Mouse (Mus musculus) neural tube, embryonic 14.5 days (tissue): ENCODE results near the gene Fabp1. TPM values are rescaled to one million over a fixed set of nuclear protein-coding genes. Genes with fewer than 3 reads are reported as not detected.

Source experiments
- ATAC-seq: fragments of 200-750 bp; cut with Nextera tagmentation; 2 replicates; pipeline ENCODE4 v1.8.0; 2017; ENCODE audit warnings: low read depth, mild to moderate bottlenecking, moderate TSS enrichment, moderate library complexity
- H3K27ac ChIP-seq: fragments of 300-500 bp; sonication (generic); 2 replicates; pipeline ENCODE4 v1.5.1; 2014; ENCODE audit warnings: low read depth, mild to moderate bottlenecking, control low read depth, low read length, moderate library complexity, mixed read lengths
- H3K27me3 ChIP-seq: fragments of 300-500 bp; sonication (generic); 2 replicates; pipeline ENCODE4 v1.6.1; 2014; ENCODE audit warnings: low read length; ENCODE audit not compliant: control insufficient read depth, insufficient read depth
- H3K36me3 ChIP-seq: fragments of 300-500 bp; sonication (generic); 2 replicates; pipeline ENCODE4 v1.6.1; 2014; ENCODE audit warnings: low read length, mixed read lengths; ENCODE audit not compliant: control insufficient read depth, insufficient read depth
- H3K4me1 ChIP-seq: fragments of 300-500 bp; sonication (generic); 2 replicates; pipeline ENCODE4 v1.6.1; 2014; ENCODE audit warnings: low read length; ENCODE audit not compliant: control insufficient read depth, insufficient read depth
- H3K4me2 ChIP-seq: fragments of 300-500 bp; sonication (generic); 2 replicates; pipeline ENCODE4 v1.6.1; 2014; ENCODE audit warnings: mild to moderate bottlenecking, low read depth, low read length, control low read depth
- H3K4me3 ChIP-seq: fragments of 300-500 bp; sonication (generic); 2 replicates; pipeline ENCODE4 v1.5.1; 2014; ENCODE audit warnings: low read depth, low read length, control low read depth, mixed read lengths
- H3K9ac ChIP-seq: fragments of 300-500 bp; sonication (generic); replicated peaks from 2 replicates; pipeline ENCODE4 v1.6.1; 2014; ENCODE audit warnings: low read depth, mild to moderate bottlenecking, control low read depth, low read length, mixed read lengths
- H3K9me3 ChIP-seq: fragments of 300-500 bp; sonication (generic); 2 replicates; pipeline ENCODE4 v1.6.1; 2016; ENCODE audit warnings: low read length; ENCODE audit not compliant: control insufficient read depth
- WGBS: fragments of 180-500 bp; shearing (Covaris S2); extraction: QIAGEN DNeasy Blood & Tissue Kit; methylation state at CpG from one replicate; pipeline ENCODE4 v1.1.7; 2014; 5-methylcytosine and 5-hydroxymethylcytosine counted together
- polyA plus RNA-seq: library from polyadenylated mRNA; unstranded; fragments of >200 nt; fragmentation: Nextera tagmentation; extraction: Ambion mirVana; gene quantifications from 2 replicates; pipeline ENCODE4 v1.2.1, GENCODE M21; 2014

Gene Fabp1
- polyA plus RNA-seq, 1 experiment from 2014 or later = not detected

GRCm38 (mm10) chr6:71227157-71227770 is 27.6 kb downstream of the Fabp1 start:
- no peaks in the 10 kb centered on the region for H3K9me3 ChIP-seq
- H3K4me3 ChIP-seq = no peak overlapping the region
- H3K27me3 ChIP-seq = no peaks in the 10 kb centered on the region
- H3K9ac ChIP-seq = no peak overlapping the region
- ATAC-seq = no peak; the same call in 1 of the 2 replicates
- WGBS = 8% methylated on average over 7 of the region's 7 CpGs
- no peaks in the 10 kb centered on the region for H3K4me1 ChIP-seq
- no peaks in the 10 kb centered on the region for H3K36me3 ChIP-seq
- no peak overlapping the region for H3K27ac ChIP-seq
- no peak overlapping the region for H3K4me2 ChIP-seq

GRCm38 (mm10) chr6:71235121-71235520 is 35.5 kb downstream of the Fabp1 start:
- H3K27ac ChIP-seq = no peak overlapping the region
- no peak overlapping the region for H3K9ac ChIP-seq
- H3K4me3 ChIP-seq = no peak overlapping the region
- H3K4me2 ChIP-seq = no peak overlapping the region
- H3K27me3 ChIP-seq = no peaks in the 10 kb centered on the region
- H3K9me3 ChIP-seq = no peaks in the 10 kb centered on the region
- ATAC-seq = no peak
- H3K4me1 ChIP-seq = no peaks in the 10 kb centered on the region
- H3K36me3 ChIP-seq = no peaks in the 10 kb centered on the region
- 81% methylated on average over 13 of the region's 13 CpGs for WGBS

- H3K36me3 ChIP-seq = no peaks in the 10 kb centered on the region
- H3K9me3 ChIP-seq = no peaks in the 10 kb centered on the region
- ATAC-seq = no peak
- H3K4me1 ChIP-seq = no peaks in the 10 kb centered on the region
- H3K27ac ChIP-seq = no peak overlapping the region
- H3K4me2 ChIP-seq = no peak overlapping the region
- no peak overlapping the region for H3K9ac ChIP-seq
- no peak overlapping the region for H3K4me3 ChIP-seq
- no peaks in the 10 kb centered on the region for H3K27me3 ChIP-seq
- 62% methylated on average over 3 of the region's 3 CpGs for WGBS
Measured at GRCm38 (mm10) chr6:71235944-71236343, 36.3 kb downstream of the Fabp1 start.

GRCm38 (mm10) chr6:71236506-71236905 is 36.9 kb downstream of the Fabp1 start:
- H3K27me3 ChIP-seq = no peaks in the 10 kb centered on the region
- no peaks in the 10 kb centered on the region for H3K9me3 ChIP-seq
- H3K27ac ChIP-seq = no peak overlapping the region
- H3K36me3 ChIP-seq = no peaks in the 10 kb centered on the region
- no peak overlapping the region for H3K9ac ChIP-seq
- WGBS = 80% methylated on average over 6 of the region's 6 CpGs
- H3K4me1 ChIP-seq = no peaks in the 10 kb centered on the region
- H3K4me3 ChIP-seq = no peak overlapping the region
- no peak for ATAC-seq
- H3K4me2 ChIP-seq = no peak overlapping the region

GRCm38 (mm10) chr6:71237031-71237431 is 37.4 kb downstream of the Fabp1 start:
- no peak overlapping the region for H3K4me2 ChIP-seq
- H3K9me3 ChIP-seq = no peaks in the 10 kb centered on the region
- no peak overlapping the region for H3K9ac ChIP-seq
- 87% methylated on average over 6 of the region's 6 CpGs for WGBS
- ATAC-seq = no peak
- no peaks in the 10 kb centered on the region for H3K36me3 ChIP-seq
- H3K4me3 ChIP-seq = no peak overlapping the region
- H3K27ac ChIP-seq = no peak overlapping the region
- no peaks in the 10 kb centered on the region for H3K27me3 ChIP-seq
- no peaks in the 10 kb centered on the region for H3K4me1 ChIP-seq

GRCm38 (mm10) chr6:71239069-71239750 is 39.6 kb downstream of the Fabp1 start:
- no peaks in the 10 kb centered on the region for H3K36me3 ChIP-seq
- H3K27me3 ChIP-seq = no peaks in the 10 kb centered on the region
- 94% methylated on average over 26 of the region's 26 CpGs for WGBS

GRCm38 (mm10) chr6:71240831-71241230 is 41.2 kb downstream of the Fabp1 start:
- Histone ChIP-seq H3K27ac (no peak overlapping the region), H3K9ac (no peak overlapping the region), H3K9me3 (no peaks in the 10 kb centered on the region), H3K4me3 (no peak overlapping the region), H3K27me3 (no peaks in the 10 kb centered on the region), H3K36me3 (no peaks in the 10 kb centered on the region), H3K4me1 (no peaks in the 10 kb centered on the region), H3K4me2 (no peak overlapping the region)
- 79% methylated on average over 7 of the region's 7 CpGs for WGBS
- ATAC-seq = no peak

More at GRCm38 (mm10) chr6:71239069-71239750, 39.6 kb downstream of the Fabp1 start:
- no peaks in the 10 kb centered on the region for H3K9me3 ChIP-seq
- H3K27ac ChIP-seq = no peak overlapping the region
- no peak overlapping the region for H3K9ac ChIP-seq
- no peaks in the 10 kb centered on the region for H3K4me1 ChIP-seq
- no peak overlapping the region for H3K4me2 ChIP-seq
- no peak overlapping the region for H3K4me3 ChIP-seq
- ATAC-seq = no peak

- Histone ChIP-seq H3K9me3 (no peaks in the 10 kb centered on the region), H3K27ac (no peak overlapping the region), H3K36me3 (no peaks in the 10 kb centered on the region), H3K4me2 (no peak overlapping the region), H3K4me3 (no peak overlapping the region), H3K4me1 (no peaks in the 10 kb centered on the region), H3K27me3 (no peaks in the 10 kb centered on the region), H3K9ac (no peak overlapping the region)
- no peak for ATAC-seq
- 100% methylated on average over 1 of the region's 1 CpGs for WGBS
Measured at GRCm38 (mm10) chr6:71242811-71243210, 43.2 kb downstream of the Fabp1 start.

GRCm38 (mm10) chr6:71243258-71243657 is 43.6 kb downstream of the Fabp1 start:
- Histone ChIP-seq H3K4me3 (no peak overlapping the region), H3K4me2 (no peak overlapping the region), H3K9ac (no peak overlapping the region), H3K27me3 (no peaks in the 10 kb centered on the region), H3K4me1 (no peaks in the 10 kb centered on the region), H3K9me3 (no peaks in the 10 kb centered on the region), H3K27ac (no peak overlapping the region), H3K36me3 (no peaks in the 10 kb centered on the region)
- no peak for ATAC-seq
- 93% methylated on average over 3 of the region's 3 CpGs for WGBS
